8 mouse cellular contexts compared by ENCODE assay signal in the genomic region with DNA sequence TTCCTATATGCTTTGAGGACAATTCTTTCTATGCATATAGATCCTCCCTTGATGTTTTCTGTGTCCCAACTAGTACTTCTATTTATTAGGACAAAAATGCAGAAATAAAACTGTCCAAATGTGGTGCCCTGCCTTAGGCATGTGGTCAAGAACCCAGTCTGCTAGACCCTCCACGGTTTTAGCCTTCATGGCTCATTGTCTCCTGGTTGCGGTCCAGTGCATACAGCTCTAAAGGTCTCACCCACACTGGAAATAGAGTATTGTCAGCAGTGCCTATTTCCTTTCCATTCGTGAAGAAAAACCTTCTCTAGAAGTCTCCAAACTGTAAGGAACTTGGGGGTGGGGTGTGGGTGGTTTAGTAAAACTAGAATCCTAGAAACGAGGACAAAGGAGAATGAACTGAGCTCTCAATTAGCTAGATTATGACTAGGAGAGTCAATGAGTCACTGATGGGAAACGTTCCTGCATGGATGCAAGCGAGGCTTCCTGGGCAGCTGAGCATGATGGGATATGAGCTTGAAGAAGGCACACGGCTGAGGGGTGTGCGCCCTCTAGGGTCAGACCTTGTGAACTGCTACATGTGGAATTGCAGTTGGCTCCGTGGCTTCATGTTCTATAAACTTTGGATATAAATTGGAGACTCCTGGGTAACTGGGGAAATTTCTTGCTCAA. TPM values are rescaled to one million over a fixed set of nuclear protein-coding genes. Genes with fewer than 3 reads are reported as not detected.
DNase-seq lines count a peak whose midpoint lies in the region; TF ChIP-seq lines count a peak whose summit lies in the region.
"Had no signal": no experiment of that assay in that cellular context is flagged by ENCODE, and none has a peak within 500 bp of the region (broad histone marks: within the 10 kb centered on the region; RNA-seq: fewer than 3 reads in every experiment).

No protein-coding gene starts in this region.

- peaks cover 0 to 24% of the 10 kb centered on the region in 2 experiments for H3K36me3 ChIP-seq in CH12.LX (replicated peaks in 1 of 2; ENCODE audit: control insufficient read depth in 1 of 2, insufficient read depth in 1 of 2, low read length in 1 of 2)

- peaks cover 6% of the 10 kb centered on the region for H3K9me3 ChIP-seq in CH12.LX (replicated peaks; ENCODE audit: low read length)
- H3K9me3 ChIP-seq: lung, embryonic 15.5 days had no signal

- TF ChIP-seq EP300 in CH12.LX (IDR thresholded peaks at IDR 0.05; ENCODE audit: low read length) = no peak

- H3K4me3 ChIP-seq in CH12.LX (replicated peaks in 1 of 3; ENCODE audit: low read depth in 2 of 3, low read length in 2 of 3, poor library complexity in 1 of 3) = no peak overlapping the region
- H3K4me3 ChIP-seq in lung, adult 2 months (replicated peaks; ENCODE audit: extremely low read depth, low read depth, low read length) = no peak overlapping the region
- H3K4me3 ChIP-seq: lung, embryonic 15.5 days had no signal

- no peak overlapping the region for H3K27ac ChIP-seq in CH12.LX (ENCODE audit: insufficient read depth, low read depth)
- H3K27ac ChIP-seq: lung, embryonic 15.5 days had no signal

- dilution Hi-C loops in CH12.LX (cut with MboI; ENCODE audit: extremely low pct_ligation_motif_present, extremely low pct_unique_long_range_greater_than_20kb, low sequenced_read_pairs) = no loop called here

- peak; percentile 76 for TF ChIP-seq RAD21 in CH12.LX (IDR thresholded peaks at IDR 0.05; ENCODE audit: low read depth, low read length)

- H3K27me3 ChIP-seq in CH12.LX (replicated peaks) = no peaks in the 10 kb centered on the region
- H3K27me3 ChIP-seq: lung, embryonic 15.5 days had no signal

- WGBS in lung, adult 2 months = 33% methylated on average over 9 of the region's 9 CpGs

- DNase-seq in CH12.LX (ENCODE audit: extremely low read depth) (peak; percentile 77), NIH3T3 (ENCODE audit: low read depth) (peak; percentile 80)
- peak; percentile 70 to 75 for DNase-seq in cerebellum, postnatal 10 days
- peak; percentile 15 to 20 for DNase-seq in heart, adult 9 months (ENCODE audit: low spot score in 2 of 2)
- peak; percentile 69 for DNase-seq in layer of hippocampus, adult 11-12 months (ENCODE audit: low spot score)
- peak; percentile 25 for DNase-seq in lung, adult 2 months
- DNase-seq in retina, postnatal 1 day = peak; percentile 77

- in situ Hi-C loops in CH12.LX (cut with MboI; ENCODE audit: low pct_ligation_motif_present, low pct_unique_long_range_greater_than_20kb, low sequenced_read_pairs) = no loop called here

- H3K9ac ChIP-seq in CH12.LX (ENCODE audit: insufficient read depth, low read depth) = peak overlapping the region; percentile 22; the same call in 1 of the 2 replicates
- H3K9ac ChIP-seq: lung, embryonic 15.5 days had no signal

- peak overlapping the region; percentile 57; the same call in 1 of the 2 replicates for H3K4me2 ChIP-seq in CH12.LX (ENCODE audit: insufficient read depth, low read depth, poor library complexity, severe bottlenecking)
- H3K4me2 ChIP-seq: lung, embryonic 15.5 days had no signal

- peak; percentile 91 to 94 for TF ChIP-seq CTCF in CH12.LX (conservative IDR thresholded peaks at IDR 0.05 in 1 of 2, IDR thresholded peaks at IDR 0.05 in 1 of 2; ENCODE audit: low read depth in 2 of 2, low read length in 2 of 2)
- peak; percentile 92 for TF ChIP-seq CTCF in lung, adult 2 months (IDR thresholded peaks at IDR 0.05; ENCODE audit: insufficient read depth, low read length)

- peaks cover 0 to 10% of the 10 kb centered on the region in 2 experiments; a peak in 3 of 4 replicates for H3K4me1 ChIP-seq in CH12.LX (ENCODE audit: control insufficient read depth in 1 of 2, insufficient read depth in 2 of 2)
- H3K4me1 ChIP-seq in lung, adult 2 months (ENCODE audit: control insufficient read depth, insufficient read depth, low read length) = 0 out of 2 replicates have a peak, but pooled peaks cover 2% of the 10 kb centered on the region
- H3K4me1 ChIP-seq: lung, embryonic 15.5 days had no signal

- peak; percentile 39; the same call in 1 of the 2 replicates for TF ChIP-seq POLR2A in CH12.LX (IDR thresholded peaks at IDR 0.05; ENCODE audit: low read depth, low read length)
- no peak for TF ChIP-seq POLR2A in lung, adult 2 months (IDR thresholded peaks at IDR 0.05; ENCODE audit: borderline replicate concordance, extremely low read depth, low read depth, low read length)

- H3K79me2 ChIP-seq in CH12.LX (replicated peaks; ENCODE audit: control insufficient read depth, extremely low read depth, insufficient read depth, poor library complexity, severe bottlenecking) = no peaks in the 10 kb centered on the region

TF ChIP-seq in CH12.LX, 34 proteins besides CTCF, POLR2A, EP300 and RAD21:
- TF ChIP-seq UBTF (IDR thresholded peaks at IDR 0.05; ENCODE audit: low read depth, low read length) (no peak), SMC3 (IDR thresholded peaks at IDR 0.05; ENCODE audit: low read depth, low read length) (peak; percentile 68), IRF4 (IDR thresholded peaks at IDR 0.05; ENCODE audit: low read depth, low read length) (peak; percentile 54), MXI1 (IDR thresholded peaks at IDR 0.05; ENCODE audit: low read depth, low read length) (no peak; the same call in 1 of the 2 replicates), MEF2A (IDR thresholded peaks at IDR 0.05; ENCODE audit: borderline replicate concordance, low read depth, low read length) (peak; percentile 55; the same call in 1 of the 2 replicates), SIN3A (IDR thresholded peaks at IDR 0.05; ENCODE audit: low read length) (0 out of 2 replicates have a peak, but pooled peaks have one; percentile 22), BHLHE40 (IDR thresholded peaks at IDR 0.05; ENCODE audit: low read depth, low read length) (peak; percentile 36), ETS1 (conservative IDR thresholded peaks at IDR 0.05; ENCODE audit: low read depth, low read length) (no peak), KAT2A (IDR thresholded peaks at IDR 0.05; ENCODE audit: insufficient replicate concordance, low read length) (no peak), MYC (IDR thresholded peaks at IDR 0.05; ENCODE audit: low read depth, low read length) (peak; percentile 95), ZC3H11A (IDR thresholded peaks at IDR 0.05; ENCODE audit: low read depth, low read length) (peak; percentile 1; the same call in 1 of the 2 replicates), USF1 (IDR thresholded peaks at IDR 0.05; ENCODE audit: low read depth, low read length) (no peak), ELF1 (IDR thresholded peaks at IDR 0.05; ENCODE audit: low read depth, low read length) (peak; percentile 74), JUN (IDR thresholded peaks at IDR 0.05; ENCODE audit: insufficient read depth, low read depth, low read length) (no peak), MAZ (IDR thresholded peaks at IDR 0.05; ENCODE audit: low read depth, low read length) (0 out of 2 replicates have a peak, but pooled peaks have one; percentile 59), POLR2AphosphoS2 (IDR thresholded peaks at IDR 0.05; ENCODE audit: low read depth, low read length) (no peak), PAX5 (IDR thresholded peaks at IDR 0.05; ENCODE audit: low read length) (no peak), MAFK (IDR thresholded peaks at IDR 0.05; ENCODE audit: insufficient replicate concordance, low read length) (no peak), RCOR1 (conservative IDR thresholded peaks at IDR 0.05; ENCODE audit: low read depth, low read length) (0 out of 2 replicates have a peak, but pooled peaks have one; percentile 59), TBP (conservative IDR thresholded peaks at IDR 0.05; ENCODE audit: low read depth, low read length) (0 out of 2 replicates have a peak, but pooled peaks have one; percentile 13), NELFE (IDR thresholded peaks at IDR 0.05; ENCODE audit: low read depth, low read length) (peak; percentile 73), MAX (IDR thresholded peaks at IDR 0.05; ENCODE audit: low read length) (peak; percentile 95), TCF12 (IDR thresholded peaks at IDR 0.05; ENCODE audit: low read depth, low read length) (peak; percentile 47; the same call in 1 of the 2 replicates), E2F4 (IDR thresholded peaks at IDR 0.05; ENCODE audit: insufficient replicate concordance, low read depth, low read length) (no peak), HCFC1 (IDR thresholded peaks at IDR 0.05; ENCODE audit: low read depth, low read length) (peak; percentile 69), USF2 (conservative IDR thresholded peaks at IDR 0.05; ENCODE audit: low read depth, low read length) (no peak), CHD2 (IDR thresholded peaks at IDR 0.05; ENCODE audit: low read length) (peak; percentile 29; the same call in 1 of the 2 replicates), NRF1 (IDR thresholded peaks at IDR 0.05; ENCODE audit: low read depth, low read length) (peak; percentile 31; the same call in 1 of the 2 replicates), JUND (conservative IDR thresholded peaks at IDR 0.05; ENCODE audit: low read depth, low read length) (peak; percentile 49; the same call in 1 of the 2 replicates), ZKSCAN1 (IDR thresholded peaks at IDR 0.05; ENCODE audit: borderline replicate concordance, low read depth, low read length) (no peak), ZMIZ1 (IDR thresholded peaks at IDR 0.05; ENCODE audit: low read depth, low read length) (no peak), GABPA (IDR thresholded peaks at IDR 0.05; ENCODE audit: insufficient replicate concordance, low read depth, low read length) (no peak)

RNA-seq across cellular contexts. Expression of a gene that starts 2.6 kb away (rescaled TPM):
- total RNA-seq in CH12.LX (2012; rRNA removed) = not detected in 2 replicates
- total RNA-seq in CH12.LX (2014; rRNA removed) = not detected in 2 replicates
- not detected in 2 replicates for polyA plus RNA-seq in CH12.LX (2012; ENCODE audit: insufficient read length, low read depth)
- 3.3 and 4.8 TPM in 2 replicates for polyA plus RNA-seq in lung, adult 2 months (2012; rRNA removed)

RNA-seq across cellular contexts. Expression of a gene that starts 45.1 kb away (rescaled TPM):
- total RNA-seq in CH12.LX (2012; rRNA removed) = 10.5 and 15.7 TPM in 2 replicates
- 19.6 and 23.8 TPM in 2 replicates for total RNA-seq in CH12.LX (2014; rRNA removed)
- polyA plus RNA-seq in CH12.LX (2012; ENCODE audit: insufficient read length, low read depth) = 12.1 and 14.9 TPM in 2 replicates
- polyA plus RNA-seq in lung, adult 2 months (2012; rRNA removed) = 7.6 and 8.9 TPM in 2 replicates

RNA-seq across cellular contexts. Expression of a gene that starts 59.0 kb away (rescaled TPM):
- total RNA-seq in CH12.LX (2012; rRNA removed) (not detected in 2 replicates), CH12.LX (2014; rRNA removed) (not detected in 2 replicates)
- polyA plus RNA-seq in CH12.LX (2012; ENCODE audit: insufficient read length, low read depth) = not detected in 2 replicates
- 2.9 and 4.3 TPM in 2 replicates for polyA plus RNA-seq in lung, adult 2 months (2012; rRNA removed)

Comparison
In these comparisons a context has a peak if more than half of its experiments do, and no peak if none do; other contexts are left out.
1. DNase-seq: peak in every context shown above with its lines; median percentile 80 in NIH3T3; 77 in CH12.LX; 77 in retina, postnatal 1 day; 72 in cerebellum, postnatal 10 days; 69 in layer of hippocampus, adult 11-12 months; 25 in lung, adult 2 months; 18 in heart, adult 9 months.